Mouse (Mus musculus): ENCODE results near the gene Dapk1.

DNA sequence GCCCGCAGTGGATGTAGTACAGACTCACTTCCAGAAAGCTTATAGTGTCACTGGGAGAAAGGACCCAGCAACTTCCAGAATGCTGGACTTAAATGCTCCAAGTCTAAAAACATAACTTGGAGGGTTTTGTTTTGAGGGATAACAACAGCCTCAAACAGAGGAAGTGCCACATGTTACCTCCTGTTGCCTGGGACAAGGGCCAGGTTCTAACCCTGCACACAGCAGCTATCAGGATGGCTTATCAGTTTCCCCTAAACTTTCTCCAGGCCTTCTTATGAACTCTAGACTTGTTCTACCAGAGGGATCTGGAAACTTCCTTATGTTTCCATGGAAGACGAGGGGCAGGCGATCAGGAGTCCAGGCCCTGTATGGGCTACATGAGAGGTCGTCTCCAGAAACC lies 85.7 kb downstream of the Dapk1 start:
- no peak for TF ChIP-seq CTCF (IDR thresholded peaks at IDR 0.05; ENCODE audit: extremely low read depth, insufficient read depth, insufficient read length, insufficient replicate concordance)
- TF ChIP-seq POLR2A (IDR thresholded peaks at IDR 0.05; ENCODE audit: low read depth, low read length): no peak

All from spleen, adult 2 months (tissue).